Mouse (Mus musculus) forebrain, embryonic 13.5 days (tissue): ENCODE data around the gene Csrp3. TPM values are rescaled to one million over a fixed set of nuclear protein-coding genes. Genes with fewer than 3 reads are reported as not detected.

ENCODE experiments used
- polyA plus RNA-seq: library from polyadenylated mRNA; unstranded; fragments of >200 nt; fragmentation: Nextera tagmentation; extraction: Ambion mirVana; gene quantifications from 2 replicates; pipeline ENCODE4 v1.2.1, GENCODE M21; 2015

Gene Csrp3
- polyA plus RNA-seq, 1 experiment from 2014 or later = not detected

Other genes with a start within 250 kb of the Csrp3 start
- gene Mrgprb3, start 204.2 kb downstream of the Csrp3 start, polyA plus RNA-seq = not detected in 2 replicates
- gene Zdhhc13, start 59.0 kb downstream of the Csrp3 start, polyA plus RNA-seq = 38.5 and 42.3 TPM in 2 replicates
- 12.6 TPM in 2 replicates for gene E2f8, start 33.6 kb upstream of the Csrp3 start, polyA plus RNA-seq
- 11.2 and 11.4 TPM in 2 replicates for gene Nav2, start 60.7 kb upstream of the Csrp3 start, polyA plus RNA-seq